Mouse (Mus musculus) hindbrain, embryonic 16.5 days (tissue): ENCODE measurements around the gene Glt28d2. TPM values are rescaled to one million over a fixed set of nuclear protein-coding genes. Genes with fewer than 3 reads are reported as not detected.
"Not testable (repeated sequence)": the region's sequence is repeated elsewhere in the genome, so short reads cannot be mapped to it uniquely, and the experiment has no call there.

Experiments
- ATAC-seq: fragments of 200-750 bp; cut with Nextera tagmentation; 2 replicates; pipeline ENCODE4 v1.8.0; 2017; ENCODE audit warnings: moderate TSS enrichment, moderate library complexity
- H3K27ac ChIP-seq: fragments of 300-500 bp; sonication (generic); 2 replicates; pipeline ENCODE4 v1.5.1; 2014; ENCODE audit warnings: low read depth, mild to moderate bottlenecking, control low read depth, low read length, moderate library complexity
- H3K27me3 ChIP-seq: fragments of 300-500 bp; sonication (generic); replicated peaks from 2 replicates; pipeline ENCODE4 v1.6.1; 2014; ENCODE audit warnings: low read length; ENCODE audit not compliant: control insufficient read depth, insufficient read depth
- H3K36me3 ChIP-seq: fragments of 300-500 bp; sonication (generic); 2 replicates; pipeline ENCODE4 v1.6.1; 2014; ENCODE audit warnings: mild to moderate bottlenecking, low read length, moderate library complexity, mixed read lengths; ENCODE audit not compliant: control insufficient read depth, insufficient read depth
- H3K4me1 ChIP-seq: fragments of 300-500 bp; sonication (generic); 2 replicates; pipeline ENCODE4 v1.6.1; 2014; ENCODE audit warnings: low read depth, low read length; ENCODE audit not compliant: control insufficient read depth, insufficient read depth
- H3K4me2 ChIP-seq: fragments of 300-500 bp; sonication (generic); 2 replicates; pipeline ENCODE4 v1.6.1; 2014; ENCODE audit warnings: mild to moderate bottlenecking, low read length, control low read depth, moderate library complexity
- H3K4me3 ChIP-seq: fragments of 300-500 bp; sonication (generic); 2 replicates; pipeline ENCODE4 v1.5.1; 2014; ENCODE audit warnings: mild to moderate bottlenecking, low read length, control low read depth, moderate library complexity
- H3K9ac ChIP-seq: fragments of 300-500 bp; sonication (generic); 2 replicates; pipeline ENCODE4 v1.6.1; 2014; ENCODE audit warnings: low read depth, mild to moderate bottlenecking, control low read depth, low read length, moderate library complexity
- H3K9me3 ChIP-seq: fragments of 300-500 bp; sonication (generic); 2 replicates; pipeline ENCODE4 v1.6.1; 2014; ENCODE audit warnings: mild to moderate bottlenecking, low read length, moderate library complexity; ENCODE audit not compliant: control insufficient read depth
- WGBS: fragments of 180-500 bp; shearing (Covaris S2); extraction: QIAGEN DNeasy Blood & Tissue Kit; methylation state at CpG from one replicate; pipeline ENCODE4 v1.1.7; 2014; 5-methylcytosine and 5-hydroxymethylcytosine counted together
- polyA plus RNA-seq: library from polyadenylated mRNA; unstranded; fragments of >200 nt; fragmentation: Nextera tagmentation; extraction: Ambion mirVana; gene quantifications from 2 replicates; pipeline ENCODE4 v1.2.1, GENCODE M21; 2015

The Glt28d2 gene
- polyA plus RNA-seq, 1 experiment from 2014 or later = 0.15 TPM

DNA sequence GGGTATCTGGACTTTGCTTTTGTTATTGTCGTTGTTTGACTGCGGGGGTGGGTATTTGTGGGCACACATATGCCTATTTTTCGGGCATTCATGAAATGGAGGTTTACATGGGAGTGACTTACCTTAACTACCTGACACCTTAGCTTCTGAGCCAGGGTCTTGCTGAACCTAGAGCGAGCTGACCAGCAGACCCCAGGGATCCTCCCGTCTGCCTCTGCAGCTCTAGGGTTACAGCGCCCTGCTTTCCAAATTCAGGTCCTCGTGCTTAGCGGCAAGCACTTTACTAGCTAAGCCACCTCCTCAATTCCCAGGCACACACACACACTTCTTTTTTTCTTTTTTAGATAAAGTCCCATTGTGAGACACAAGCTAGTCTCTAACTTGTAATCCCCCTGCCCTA, 36.0 kb upstream of the Glt28d2 start:
- H3K27me3 ChIP-seq = no peaks in the 10 kb centered on the region
- no peak for ATAC-seq
- no peaks in the 10 kb centered on the region for H3K36me3 ChIP-seq
- H3K9me3 ChIP-seq = no peaks in the 10 kb centered on the region
- no peak overlapping the region for H3K27ac ChIP-seq
- no peaks in the 10 kb centered on the region; the same call in 1 of the 2 replicates for H3K4me1 ChIP-seq
- no peak overlapping the region for H3K4me2 ChIP-seq
- no peak overlapping the region for H3K4me3 ChIP-seq
- WGBS = 80% methylated on average over 8 of the region's 8 CpGs
- no peak overlapping the region for H3K9ac ChIP-seq

DNA sequence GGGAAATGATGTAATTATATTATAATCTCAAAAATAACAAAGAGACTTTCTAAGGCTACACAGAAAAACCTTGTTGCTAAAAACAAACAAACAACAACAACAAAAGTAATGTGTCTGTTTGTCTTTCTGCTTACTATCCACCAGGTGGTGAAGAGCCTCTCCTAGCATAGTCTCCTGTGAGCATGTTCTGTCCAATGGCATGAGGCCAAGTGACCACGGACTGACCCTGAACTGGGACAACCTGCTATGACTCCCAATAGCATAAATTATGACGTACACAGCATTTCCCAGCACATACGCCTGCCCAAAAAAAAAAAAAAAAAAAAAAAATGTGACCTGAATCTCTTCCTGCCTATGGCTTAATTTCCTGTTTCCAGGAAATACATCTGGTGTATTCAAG, 35.0 kb upstream of the Glt28d2 start:
- H3K36me3 ChIP-seq = no peaks in the 10 kb centered on the region
- H3K9me3 ChIP-seq = no peaks in the 10 kb centered on the region
- H3K27me3 ChIP-seq = no peaks in the 10 kb centered on the region
- no peaks in the 10 kb centered on the region; the same call in 1 of the 2 replicates for H3K4me1 ChIP-seq
- no peak overlapping the region for H3K4me2 ChIP-seq
- H3K4me3 ChIP-seq = no peak overlapping the region
- no peak overlapping the region for H3K9ac ChIP-seq
- ATAC-seq = no peak
- WGBS = 77% methylated on average over 3 of the region's 3 CpGs
- no peak overlapping the region for H3K27ac ChIP-seq

DNA sequence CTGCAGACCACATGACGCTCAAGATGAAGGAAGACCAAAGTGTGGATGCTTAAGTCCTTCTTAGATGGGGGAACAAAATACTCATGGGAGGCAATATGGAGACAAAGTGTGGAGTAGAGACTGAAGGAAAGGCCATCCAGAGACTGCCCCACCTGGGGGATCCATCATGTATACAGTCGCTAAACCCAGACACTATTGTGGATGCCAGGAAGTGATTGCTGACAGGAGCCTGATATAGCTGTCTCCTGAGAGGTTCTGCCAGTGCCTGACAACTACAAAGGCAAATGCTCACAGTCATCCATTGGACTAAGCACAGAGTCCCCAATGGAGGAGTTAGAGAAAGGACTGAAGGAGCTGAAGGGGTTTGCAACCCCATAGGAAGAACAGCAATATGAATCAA, 33.4 kb upstream of the Glt28d2 start:
- H3K27ac ChIP-seq, H3K4me2 ChIP-seq, H3K27me3 ChIP-seq, ATAC-seq, H3K4me1 ChIP-seq, H3K9ac ChIP-seq, H3K9me3 ChIP-seq, H3K36me3 ChIP-seq, H3K4me3 ChIP-seq: not testable (repeated sequence)
- 96% methylated on average over 2 of the region's 2 CpGs for WGBS

DNA sequence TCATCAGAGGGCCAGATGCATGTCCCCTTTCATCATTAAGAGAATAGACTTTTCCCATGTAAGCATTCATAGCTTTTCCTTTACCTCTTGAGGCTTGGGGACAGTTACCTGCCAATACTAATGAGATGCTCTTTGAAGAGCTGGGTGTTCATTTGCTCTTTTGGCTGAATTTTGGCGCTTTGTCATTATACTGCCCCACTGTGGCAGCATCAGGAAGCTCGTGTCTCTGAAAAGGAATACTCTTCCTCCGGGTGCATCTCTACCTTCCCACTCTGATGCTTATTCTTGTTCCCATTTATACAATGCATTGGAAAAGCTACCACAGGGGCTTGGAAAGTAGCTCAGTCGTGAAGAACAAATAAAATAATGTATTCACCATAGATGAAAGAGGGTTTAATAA, 30.3 kb upstream of the Glt28d2 start:
- Histone ChIP-seq H3K4me1 (no peaks in the 10 kb centered on the region), H3K27me3 (no peaks in the 10 kb centered on the region), H3K9ac (no peak overlapping the region), H3K4me3 (no peak overlapping the region), H3K4me2 (no peak overlapping the region), H3K9me3 (no peaks in the 10 kb centered on the region), H3K27ac (no peak overlapping the region), H3K36me3 (no peaks in the 10 kb centered on the region)
- 9% methylated on average over 4 of the region's 4 CpGs for WGBS
- ATAC-seq = no peak

DNA sequence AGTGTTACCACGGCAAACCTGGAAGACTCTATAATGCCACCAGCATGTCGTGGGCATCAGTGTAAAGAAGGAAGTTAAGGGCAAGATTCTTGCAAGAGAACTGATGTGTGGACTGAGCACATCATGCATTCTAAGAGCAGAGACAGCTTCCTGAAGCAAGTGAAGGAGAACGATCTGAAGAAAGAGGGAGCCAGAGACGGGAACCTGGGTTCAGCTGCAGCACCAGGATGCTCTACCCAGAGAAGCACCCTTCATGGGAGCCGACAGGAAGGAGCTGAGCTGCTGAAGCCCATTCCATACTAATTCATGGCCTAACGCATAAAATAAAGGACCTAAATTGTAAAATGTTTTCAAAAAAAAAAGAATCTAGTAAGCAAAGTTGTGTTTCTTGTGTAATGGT, 27.5 kb upstream of the Glt28d2 start:
- no peak for ATAC-seq
- Histone ChIP-seq H3K36me3 (no peaks in the 10 kb centered on the region), H3K9ac (no peak overlapping the region), H3K27me3 (no peaks in the 10 kb centered on the region), H3K4me2 (no peak overlapping the region), H3K9me3 (no peaks in the 10 kb centered on the region), H3K27ac (no peak overlapping the region), H3K4me1 (no peaks in the 10 kb centered on the region), H3K4me3 (no peak overlapping the region)
- 92% methylated on average over 6 of the region's 6 CpGs for WGBS

DNA sequence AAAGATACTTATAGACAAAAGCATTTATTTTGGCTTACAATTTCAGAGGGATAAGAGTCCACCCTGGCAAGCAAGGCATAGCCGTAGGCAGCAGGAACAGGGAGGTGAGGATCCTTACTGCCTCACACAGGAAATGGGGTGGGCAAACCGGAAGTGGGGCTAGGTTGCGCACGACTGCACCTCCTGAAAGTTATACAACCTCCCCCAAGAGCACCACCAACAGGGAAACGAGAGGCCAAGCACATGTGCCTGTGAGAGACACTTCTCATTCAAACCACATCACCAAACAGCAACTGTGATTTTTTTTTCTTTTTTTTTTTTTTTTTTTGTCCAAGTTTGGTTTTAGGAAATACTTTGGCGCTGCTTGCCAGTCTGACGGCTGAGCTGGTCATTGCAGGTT, 19.8 kb upstream of the Glt28d2 start:
- no peak overlapping the region for H3K27ac ChIP-seq
- H3K9me3 ChIP-seq = peaks cover 3% of the 10 kb centered on the region; the same call in 1 of the 2 replicates
- no peaks in the 10 kb centered on the region for H3K4me1 ChIP-seq
- H3K4me3 ChIP-seq = peak overlapping the region; percentile 19
- no peak overlapping the region for H3K9ac ChIP-seq
- 55% methylated on average over 7 of the region's 7 CpGs for WGBS
- H3K27me3 ChIP-seq = no peaks in the 10 kb centered on the region
- no peaks in the 10 kb centered on the region for H3K36me3 ChIP-seq
- H3K4me2 ChIP-seq = peak overlapping the region; percentile 12; the same call in 1 of the 2 replicates
- ATAC-seq = no peak

DNA sequence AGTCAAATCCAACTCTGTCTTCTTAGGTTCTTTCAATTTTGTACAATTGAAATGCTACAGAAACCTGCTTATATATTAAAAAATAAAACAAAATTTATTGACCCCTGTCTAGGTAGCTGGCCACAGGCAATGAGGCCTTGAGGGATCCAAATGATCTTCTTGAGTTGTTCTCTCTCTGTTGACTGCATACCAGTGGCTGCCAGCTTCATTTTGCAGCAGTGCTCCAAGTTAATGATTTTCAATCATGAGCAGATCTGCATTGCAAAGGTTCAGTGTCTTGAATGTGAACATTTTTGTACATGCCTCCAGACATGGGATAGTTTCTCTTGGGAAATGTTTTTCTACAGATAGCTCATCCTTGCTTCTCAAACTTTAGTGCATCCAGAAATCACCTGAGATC, 17.1 kb upstream of the Glt28d2 start:
- Histone ChIP-seq H3K4me3 (no peak overlapping the region), H3K9me3 (peaks cover 3% of the 10 kb centered on the region; the same call in 1 of the 2 replicates), H3K4me2 (no peak overlapping the region), H3K27me3 (no peaks in the 10 kb centered on the region), H3K36me3 (no peaks in the 10 kb centered on the region), H3K4me1 (no peaks in the 10 kb centered on the region), H3K27ac (no peak overlapping the region), H3K9ac (no peak overlapping the region)
- ATAC-seq = no peak

DNA sequence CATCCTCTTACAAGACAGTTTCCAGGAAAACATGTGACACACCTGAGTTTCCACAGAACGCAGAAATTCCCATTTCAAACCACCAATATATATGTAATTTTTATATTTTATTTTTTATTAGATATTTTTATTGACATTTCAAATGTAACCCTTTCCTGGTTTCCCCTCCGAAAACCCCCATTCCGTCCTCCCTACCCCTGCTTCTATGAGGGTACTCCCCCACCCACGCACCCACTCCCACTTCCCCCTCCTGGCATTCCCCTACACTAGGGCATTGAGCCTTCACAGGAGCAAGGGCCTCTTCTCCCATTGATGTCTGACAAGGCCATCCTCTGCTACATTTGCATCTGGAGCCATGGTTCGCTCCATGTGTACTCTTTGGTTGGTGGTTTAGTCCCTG, 7.7 kb upstream of the Glt28d2 start:
- Histone ChIP-seq H3K4me2 (no peak overlapping the region), H3K36me3 (no peaks in the 10 kb centered on the region), H3K9me3 (no peaks in the 10 kb centered on the region), H3K9ac (no peak overlapping the region), H3K4me1 (no peaks in the 10 kb centered on the region), H3K4me3 (no peak overlapping the region), H3K27ac (no peak overlapping the region), H3K27me3 (no peaks in the 10 kb centered on the region)
- WGBS = 94% methylated on average over 5 of the region's 5 CpGs
- no peak for ATAC-seq

DNA sequence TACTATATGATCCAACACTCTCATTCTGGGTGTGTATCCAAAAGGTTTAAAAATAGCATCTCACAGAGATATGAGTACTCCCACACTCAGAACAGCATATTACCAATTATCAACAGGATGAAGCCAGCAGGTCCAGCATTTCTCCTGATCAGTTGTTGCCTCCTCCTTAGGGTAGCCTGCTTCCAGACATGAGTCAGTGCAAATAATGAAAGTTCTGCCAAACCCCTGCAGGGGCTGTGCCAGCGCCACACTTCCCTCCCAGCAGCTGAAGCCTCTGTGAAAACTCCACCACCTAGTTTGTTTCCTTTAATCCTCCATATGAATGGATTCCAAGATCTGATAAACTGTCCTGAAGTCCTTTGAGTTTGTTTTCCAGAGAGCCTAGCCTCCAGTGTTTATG, 4.3 kb upstream of the Glt28d2 start:
- ATAC-seq = no peak
- Histone ChIP-seq H3K4me1 (peaks cover 8% of the 10 kb centered on the region), H3K4me2 (no peak overlapping the region), H3K27me3 (no peaks in the 10 kb centered on the region; the same call in 1 of the 2 replicates), H3K9me3 (no peaks in the 10 kb centered on the region), H3K9ac (no peak overlapping the region), H3K36me3 (no peaks in the 10 kb centered on the region), H3K27ac (no peak overlapping the region), H3K4me3 (no peak overlapping the region)
- WGBS = 73% methylated on average over 1 of the region's 1 CpGs

DNA sequence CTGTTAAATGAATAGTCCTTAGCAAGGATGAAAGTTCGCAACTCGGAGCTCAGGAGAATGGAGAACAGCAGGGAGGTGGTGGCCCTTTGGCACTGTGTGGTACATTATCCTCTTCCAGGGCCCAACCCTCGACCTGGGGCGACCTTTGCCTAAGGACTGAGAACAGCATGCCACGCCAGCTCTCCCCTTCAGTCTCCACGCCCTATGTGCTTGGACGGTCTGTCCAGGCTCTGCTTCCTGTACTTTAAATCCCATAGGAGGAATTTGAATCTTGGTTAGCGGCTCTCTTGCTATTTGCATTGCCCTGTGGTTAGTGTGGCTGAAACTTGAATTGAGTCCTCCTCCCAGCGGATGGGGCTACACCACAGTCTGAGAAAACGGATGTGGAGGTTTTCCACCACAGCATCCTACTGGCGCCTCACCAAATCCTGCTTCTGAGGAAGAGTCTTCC, 930 bp upstream of the Glt28d2 start:
- Histone ChIP-seq H3K27ac (no peak overlapping the region), H3K9ac (no peak overlapping the region), H3K4me3 (peak overlapping the region; percentile 65; the same call in 1 of the 2 replicates), H3K36me3 (no peaks in the 10 kb centered on the region), H3K4me1 (peaks cover 8% of the 10 kb centered on the region), H3K27me3 (peaks cover 3% of the 10 kb centered on the region), H3K9me3 (no peaks in the 10 kb centered on the region), H3K4me2 (peak overlapping the region; percentile 91)
- no peak for ATAC-seq
- 12% methylated on average over 11 of the region's 11 CpGs for WGBS
